Mouse (Mus musculus) heart, embryonic 13.5 days (tissue): ENCODE data around the gene Ttc9. TPM values are rescaled to one million over a fixed set of nuclear protein-coding genes. Genes with fewer than 3 reads are reported as not detected.

Experiments
- ATAC-seq: fragments of 200-750 bp; cut with Nextera tagmentation; 2 replicates; pipeline ENCODE4 v1.8.0; 2017; ENCODE audit warnings: moderate TSS enrichment; ENCODE audit not compliant: insufficient number of reproducible peaks, low FRiP score, low TSS enrichment; ENCODE audit errors: extremely low read depth
- H3K27ac ChIP-seq: fragments of 300-500 bp; sonication (generic); replicated peaks from 2 replicates; pipeline ENCODE4 v1.5.1; 2015; ENCODE audit warnings: moderate library complexity, mild to moderate bottlenecking, inconsistent platforms
- H3K27me3 ChIP-seq: fragments of 300-500 bp; sonication (generic); replicated peaks from 2 replicates; pipeline ENCODE4 v1.6.1; 2015; ENCODE audit warnings: mild to moderate bottlenecking, inconsistent platforms
- H3K36me3 ChIP-seq: fragments of 300-500 bp; sonication (generic); 2 replicates; pipeline ENCODE4 v1.6.1; 2015; ENCODE audit warnings: mild to moderate bottlenecking, inconsistent platforms
- H3K4me1 ChIP-seq: fragments of 300-500 bp; sonication (generic); 2 replicates; pipeline ENCODE4 v1.6.1; 2015; ENCODE audit warnings: inconsistent platforms
- H3K4me2 ChIP-seq: fragments of 300-500 bp; sonication (generic); 2 replicates; pipeline ENCODE4 v1.6.1; 2015; ENCODE audit warnings: inconsistent platforms, mild to moderate bottlenecking, moderate library complexity
- H3K4me3 ChIP-seq: fragments of 300-500 bp; sonication (generic); 2 replicates; pipeline ENCODE4 v1.5.1; 2015; ENCODE audit warnings: moderate library complexity, mild to moderate bottlenecking, inconsistent platforms
- H3K9ac ChIP-seq: fragments of 300-500 bp; sonication (generic); 2 replicates; pipeline ENCODE4 v1.6.1; 2015; ENCODE audit warnings: inconsistent platforms, mild to moderate bottlenecking, moderate library complexity
- H3K9me3 ChIP-seq: fragments of 300-500 bp; sonication (generic); 2 replicates; pipeline ENCODE4 v1.6.1; 2016; ENCODE audit warnings: inconsistent platforms
- WGBS: fragments of 180-500 bp; shearing (Covaris S2); methylation state at CpG from one replicate; pipeline ENCODE4 v1.1.7; 2015; ENCODE audit warnings: mixed read lengths; 5-methylcytosine and 5-hydroxymethylcytosine counted together
- polyA plus RNA-seq: library from polyadenylated mRNA; unstranded; fragments of >200 nt; fragmentation: Nextera tagmentation; extraction: Ambion mirVana; gene quantifications from 2 replicates; pipeline ENCODE4 v1.2.1, GENCODE M21; 2015

The Ttc9 gene
- polyA plus RNA-seq, 1 experiment from 2014 or later = 3.9 TPM

DNA sequence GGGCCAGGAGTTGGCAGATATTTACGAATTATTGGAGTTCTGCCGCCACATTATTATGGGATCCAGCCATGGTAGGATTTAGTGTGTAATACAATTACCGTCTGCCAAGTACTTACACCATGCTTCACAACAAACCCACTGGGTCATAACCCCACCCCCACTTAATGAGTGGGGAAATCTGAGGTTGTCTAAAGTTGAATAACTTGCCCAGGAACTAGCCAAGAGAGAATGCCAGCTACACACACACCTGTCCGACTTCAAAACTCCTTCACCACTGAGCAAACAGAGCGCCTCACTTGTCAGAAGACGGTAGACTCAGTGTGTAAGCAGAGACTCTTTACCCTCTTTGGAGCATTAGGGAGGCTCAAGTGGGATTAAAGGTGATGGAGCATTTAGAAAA lies 3.6 kb upstream of the Ttc9 start:
- Histone ChIP-seq H3K4me1 (peaks cover 17% of the 10 kb centered on the region), H3K4me2 (no peak overlapping the region), H3K4me3 (no peak overlapping the region), H3K9ac (no peak overlapping the region), H3K27me3 (peaks cover 94% of the 10 kb centered on the region), H3K27ac (no peak overlapping the region), H3K9me3 (no peaks in the 10 kb centered on the region), H3K36me3 (no peaks in the 10 kb centered on the region)
- no peak for ATAC-seq
- WGBS = 74% methylated on average over 6 of the region's 6 CpGs

DNA sequence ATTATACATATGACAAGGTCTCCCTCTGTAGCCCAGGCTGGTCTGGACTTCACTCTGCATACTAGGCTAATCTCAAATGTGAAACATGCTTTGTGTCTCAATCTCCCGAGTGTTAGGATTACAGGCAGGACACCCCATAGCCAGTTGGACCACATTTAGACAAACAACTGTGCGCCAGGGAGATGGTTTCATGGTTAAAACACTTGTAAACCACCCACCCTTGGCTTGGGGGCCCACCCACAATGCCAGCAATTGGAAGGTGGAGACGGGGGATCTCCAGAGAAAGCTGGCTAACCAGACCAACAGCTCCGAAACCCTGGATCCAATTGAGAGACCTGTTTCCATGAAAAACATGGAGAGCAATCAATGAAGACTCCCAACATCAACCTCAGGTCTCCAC lies 3.0 kb upstream of the Ttc9 start:
- peaks cover 17% of the 10 kb centered on the region for H3K4me1 ChIP-seq
- ATAC-seq = no peak
- 73% methylated on average over 4 of the region's 4 CpGs for WGBS

DNA sequence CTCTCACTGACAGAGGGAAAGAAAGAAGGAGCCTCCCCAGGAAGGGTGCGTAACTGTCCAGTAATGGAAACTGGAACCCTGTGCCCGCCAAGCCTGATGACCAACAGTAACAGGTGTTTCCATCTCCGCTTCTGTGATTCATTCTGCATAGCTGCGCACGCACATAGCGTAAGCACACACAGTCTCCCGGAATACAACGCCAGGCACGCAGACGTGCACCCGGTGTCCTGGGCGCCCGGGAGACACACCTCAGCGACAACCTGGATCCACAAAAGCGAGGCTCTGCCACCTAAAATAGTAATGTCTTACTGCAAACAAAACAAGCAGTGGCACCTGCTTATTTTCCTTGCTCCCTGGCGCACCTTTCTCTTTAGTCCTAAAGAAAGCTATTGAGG lies 532 bp upstream of the Ttc9 start:
- peaks cover 88% of the 10 kb centered on the region for H3K27me3 ChIP-seq
- ATAC-seq = no peak

More for the DNA sequence above, 3.0 kb upstream of the Ttc9 start:
- no peaks in the 10 kb centered on the region for H3K36me3 ChIP-seq
- H3K9ac ChIP-seq = no peak overlapping the region
- H3K27ac ChIP-seq = no peak overlapping the region
- H3K9me3 ChIP-seq = no peaks in the 10 kb centered on the region
- H3K4me3 ChIP-seq = no peak overlapping the region
- H3K4me2 ChIP-seq = no peak overlapping the region
- H3K27me3 ChIP-seq = peaks cover 99% of the 10 kb centered on the region

DNA sequence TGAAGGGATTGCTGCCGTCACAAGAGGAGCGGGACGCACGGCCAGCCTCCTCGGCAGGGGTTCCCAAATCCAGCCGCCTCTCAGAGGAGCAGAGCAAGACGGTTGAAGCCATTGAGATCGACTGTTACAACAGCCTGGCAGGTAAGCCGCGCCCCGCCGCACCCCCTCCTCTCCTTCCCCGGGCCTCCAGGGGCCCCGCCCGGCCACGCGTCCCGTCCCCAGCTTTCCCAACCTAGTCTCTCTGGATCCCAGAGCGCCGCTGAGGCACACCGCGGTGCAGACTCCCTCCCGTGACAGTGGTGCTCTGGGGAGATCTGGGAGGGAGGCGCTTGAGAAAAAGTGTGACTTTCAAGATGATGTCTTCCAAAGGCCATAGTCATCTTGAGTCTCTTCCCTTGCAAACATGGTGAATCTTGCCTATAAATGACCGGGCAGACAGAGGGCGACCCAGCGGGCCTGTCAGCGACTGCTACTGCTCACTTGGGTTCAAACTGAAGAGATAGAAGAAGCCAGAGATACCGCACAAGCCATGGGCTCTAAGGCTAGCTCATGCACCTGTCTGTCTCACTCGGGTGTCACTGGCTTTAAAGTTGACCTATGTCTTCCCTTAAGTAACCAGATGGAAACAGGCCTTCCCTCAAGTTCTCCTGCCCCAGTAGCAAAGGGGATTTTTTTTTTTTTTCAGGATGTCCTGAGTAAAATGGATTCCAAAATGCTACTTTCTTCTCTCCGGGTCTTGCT lies 782 bp downstream of the Ttc9 start:
- H3K36me3 ChIP-seq = no peaks in the 10 kb centered on the region
- peak overlapping the region; percentile 97 for H3K4me2 ChIP-seq
- H3K4me3 ChIP-seq = peak overlapping the region; percentile 63
- no peaks in the 10 kb centered on the region for H3K9me3 ChIP-seq
- H3K27ac ChIP-seq = no peak overlapping the region
- no peak for ATAC-seq
- H3K27me3 ChIP-seq = peaks cover 78% of the 10 kb centered on the region
- H3K4me1 ChIP-seq = peaks cover 17% of the 10 kb centered on the region
- WGBS = 3% methylated on average over 30 of the region's 31 CpGs
- H3K9ac ChIP-seq = peak overlapping the region; percentile 73

More for the DNA sequence above, 532 bp upstream of the Ttc9 start:
- H3K27ac ChIP-seq = no peak overlapping the region
- no peaks in the 10 kb centered on the region for H3K9me3 ChIP-seq
- WGBS = 2% methylated on average over 16 of the region's 16 CpGs
- peak overlapping the region; percentile 73 for H3K9ac ChIP-seq
- H3K4me1 ChIP-seq = peaks cover 17% of the 10 kb centered on the region
- H3K4me3 ChIP-seq = peak overlapping the region; percentile 63
- no peaks in the 10 kb centered on the region for H3K36me3 ChIP-seq
- H3K4me2 ChIP-seq = peak overlapping the region; percentile 97

DNA sequence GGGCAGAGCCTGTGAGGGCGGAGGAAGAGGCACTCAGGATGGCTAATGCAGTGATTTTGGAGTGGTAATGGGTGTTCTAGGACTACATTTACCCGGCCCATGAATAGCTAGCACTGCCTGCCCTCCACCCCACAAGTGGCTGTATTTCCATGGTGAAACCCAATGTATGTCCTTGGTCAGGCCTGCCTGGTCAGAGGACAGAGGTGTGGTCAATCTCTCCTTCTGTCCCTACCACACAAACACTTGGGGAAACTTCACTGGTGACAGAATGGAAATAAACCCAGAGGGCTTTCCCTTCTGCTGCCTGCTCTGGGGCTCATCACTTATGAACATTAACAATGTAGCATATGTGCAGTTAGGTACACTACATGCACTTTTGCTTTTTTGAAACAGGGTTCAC lies 2.2 kb downstream of the Ttc9 start:
- H3K4me1 ChIP-seq = peaks cover 17% of the 10 kb centered on the region
- H3K27ac ChIP-seq = no peak overlapping the region
- 72% methylated on average over 2 of the region's 2 CpGs for WGBS
- no peaks in the 10 kb centered on the region for H3K36me3 ChIP-seq
- ATAC-seq = no peak
- no peak overlapping the region for H3K9ac ChIP-seq
- H3K4me2 ChIP-seq = peak overlapping the region; percentile 97
- H3K9me3 ChIP-seq = no peaks in the 10 kb centered on the region
- H3K27me3 ChIP-seq = peaks cover 64% of the 10 kb centered on the region
- H3K4me3 ChIP-seq = peak overlapping the region; percentile 63; the same call in 1 of the 2 replicates

DNA sequence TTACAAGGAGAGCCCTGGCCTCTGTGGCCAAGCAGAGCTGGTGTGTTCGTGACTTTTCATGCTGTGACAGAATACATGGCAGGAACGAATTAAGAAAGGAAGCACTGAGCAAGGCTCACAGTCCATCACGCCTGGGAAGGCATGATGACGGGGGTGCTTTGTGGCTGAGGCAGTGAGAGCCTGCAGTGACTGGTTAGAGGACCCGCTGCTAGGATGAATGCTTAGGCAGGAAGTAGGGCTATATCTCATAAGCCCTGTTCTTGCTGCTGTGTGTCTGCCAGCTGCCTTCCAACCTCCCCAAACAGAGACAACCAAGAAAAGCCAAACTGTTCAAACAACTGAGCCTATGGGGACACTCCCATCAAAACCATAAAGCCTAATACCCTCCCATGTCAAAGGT lies 9.6 kb downstream of the Ttc9 start:
- no peak overlapping the region for H3K27ac ChIP-seq
- WGBS = 58% methylated on average over 5 of the region's 5 CpGs
- H3K36me3 ChIP-seq = no peaks in the 10 kb centered on the region
- no peak for ATAC-seq
- H3K4me3 ChIP-seq = no peak overlapping the region
- no peak overlapping the region for H3K4me2 ChIP-seq
- no peaks in the 10 kb centered on the region for H3K9me3 ChIP-seq
- H3K9ac ChIP-seq = no peak overlapping the region
- no peaks in the 10 kb centered on the region for H3K4me1 ChIP-seq
- 0 out of 2 replicates have a peak, but pooled peaks cover 6% of the 10 kb centered on the region for H3K27me3 ChIP-seq

DNA sequence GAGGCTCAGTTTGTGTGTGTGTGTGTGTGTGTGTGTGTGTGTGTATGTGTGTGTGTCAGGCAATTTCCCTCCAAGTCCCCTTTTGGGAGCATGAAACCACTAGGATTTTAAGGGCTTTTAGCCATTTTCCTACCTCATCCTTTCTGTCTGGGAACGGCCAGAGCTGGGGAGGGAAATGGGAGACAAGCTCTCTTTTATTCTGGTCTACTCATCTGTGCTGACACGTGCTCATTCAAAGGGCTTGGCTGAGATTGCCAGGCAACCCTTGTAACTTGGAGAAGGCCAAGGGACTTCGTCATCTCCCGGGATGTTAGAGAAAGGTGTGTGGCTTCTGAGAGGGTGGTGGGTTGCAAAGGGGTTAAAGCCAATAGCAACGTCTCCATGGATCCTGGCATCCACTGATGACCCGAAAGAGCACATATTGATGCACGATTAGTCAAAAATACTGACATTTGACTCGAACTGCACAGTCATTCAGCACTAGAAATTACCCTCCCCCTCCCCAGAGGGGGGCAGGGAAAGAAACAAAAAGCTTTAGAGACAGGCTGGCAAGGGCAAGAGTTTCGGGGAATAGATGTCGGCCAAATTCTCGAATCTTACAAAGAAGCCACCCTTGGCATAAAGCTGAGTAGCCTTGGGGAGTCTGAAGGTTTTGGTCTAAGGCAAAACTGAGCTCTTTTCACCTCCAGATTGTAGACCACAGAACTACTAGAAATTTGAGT lies 11.5 kb downstream of the Ttc9 start:
- WGBS = 71% methylated on average over 11 of the region's 11 CpGs
- no peak overlapping the region for H3K4me3 ChIP-seq
- peaks cover 11% of the 10 kb centered on the region; the same call in 1 of the 2 replicates for H3K27me3 ChIP-seq
- H3K27ac ChIP-seq = no peak overlapping the region
- no peak for ATAC-seq
- no peaks in the 10 kb centered on the region for H3K9me3 ChIP-seq
- H3K36me3 ChIP-seq = no peaks in the 10 kb centered on the region
- no peak overlapping the region for H3K4me2 ChIP-seq
- no peaks in the 10 kb centered on the region for H3K4me1 ChIP-seq
- no peak overlapping the region for H3K9ac ChIP-seq

DNA sequence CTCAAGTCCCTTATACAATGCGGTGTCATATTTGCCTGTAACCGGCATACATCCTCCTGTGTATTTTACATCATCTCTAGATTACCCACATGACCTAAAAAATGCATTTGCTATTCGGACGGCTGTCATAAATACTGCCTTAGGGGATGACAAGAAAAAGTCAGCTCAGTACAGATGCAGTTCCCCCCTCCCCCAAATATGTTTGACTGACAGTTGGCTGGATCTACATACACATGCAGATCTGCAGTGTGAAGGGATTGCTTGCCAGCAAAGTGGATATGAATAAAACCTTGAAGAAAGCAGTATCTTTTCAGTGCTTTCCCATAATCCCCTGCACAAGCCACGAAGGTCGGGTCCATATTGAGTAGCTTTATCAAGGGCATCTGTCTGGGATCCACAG lies 15.8 kb downstream of the Ttc9 start:
- Histone ChIP-seq H3K4me2 (no peak overlapping the region), H3K27me3 (peaks cover 7% of the 10 kb centered on the region; the same call in 1 of the 2 replicates), H3K27ac (no peak overlapping the region), H3K4me1 (no peaks in the 10 kb centered on the region), H3K9ac (no peak overlapping the region), H3K9me3 (peaks cover 6% of the 10 kb centered on the region; the same call in 1 of the 2 replicates), H3K36me3 (no peaks in the 10 kb centered on the region), H3K4me3 (no peak overlapping the region)
- 75% methylated on average over 6 of the region's 6 CpGs for WGBS
- ATAC-seq = no peak

DNA sequence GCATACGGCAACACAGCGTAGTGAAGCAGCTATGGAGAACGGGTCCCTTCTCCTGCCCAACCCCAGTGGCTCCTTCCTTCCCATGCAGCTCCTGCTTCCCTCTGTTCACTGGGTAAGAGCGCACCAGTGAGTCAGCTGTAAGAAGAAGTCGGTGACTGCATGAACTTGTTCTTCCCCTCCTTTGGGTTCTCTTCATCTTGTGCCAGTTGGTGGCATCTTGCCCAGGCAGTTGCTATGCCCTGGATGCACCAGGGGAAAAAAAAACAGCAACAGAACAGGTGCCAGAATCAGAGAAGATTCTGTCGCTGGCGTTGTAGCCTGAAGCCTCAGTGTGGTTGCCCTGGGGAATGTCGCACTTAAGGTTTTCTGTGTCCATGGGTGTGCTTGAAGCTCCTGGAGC lies 22.3 kb downstream of the Ttc9 start:
- Histone ChIP-seq H3K9ac (no peak overlapping the region), H3K27me3 (no peaks in the 10 kb centered on the region), H3K36me3 (no peaks in the 10 kb centered on the region), H3K4me3 (no peak overlapping the region), H3K9me3 (peaks cover 6% of the 10 kb centered on the region; the same call in 1 of the 2 replicates), H3K27ac (no peak overlapping the region), H3K4me1 (no peaks in the 10 kb centered on the region), H3K4me2 (no peak overlapping the region)
- WGBS = 83% methylated on average over 8 of the region's 8 CpGs
- no peak for ATAC-seq

DNA sequence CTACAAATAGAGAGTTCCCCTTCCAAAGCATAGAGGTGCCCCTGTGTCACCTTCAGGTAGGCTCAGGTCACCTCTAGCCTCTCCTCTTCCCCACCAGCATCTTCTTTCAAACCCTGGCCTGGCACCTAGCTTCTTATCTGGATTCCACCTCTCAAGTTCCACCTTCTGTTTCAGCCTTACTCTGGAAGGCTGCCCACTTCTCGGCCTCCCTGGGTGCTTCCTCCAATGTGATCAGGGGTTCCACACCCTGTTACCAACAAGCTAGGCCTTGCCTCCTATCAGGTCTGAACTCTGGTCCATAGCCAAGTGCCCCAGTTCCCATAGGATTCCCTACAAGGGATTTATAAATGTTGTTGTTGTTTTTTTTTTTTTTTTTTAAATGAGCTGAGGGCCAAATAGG lies 26.3 kb downstream of the Ttc9 start:
- WGBS = 53% methylated on average over 1 of the region's 1 CpGs
- Histone ChIP-seq H3K4me1 (peaks cover 11% of the 10 kb centered on the region), H3K4me3 (no peak overlapping the region), H3K9ac (no peak overlapping the region), H3K36me3 (no peaks in the 10 kb centered on the region), H3K4me2 (no peak overlapping the region), H3K27ac (no peak overlapping the region), H3K27me3 (no peaks in the 10 kb centered on the region), H3K9me3 (no peaks in the 10 kb centered on the region)
- no peak for ATAC-seq

DNA sequence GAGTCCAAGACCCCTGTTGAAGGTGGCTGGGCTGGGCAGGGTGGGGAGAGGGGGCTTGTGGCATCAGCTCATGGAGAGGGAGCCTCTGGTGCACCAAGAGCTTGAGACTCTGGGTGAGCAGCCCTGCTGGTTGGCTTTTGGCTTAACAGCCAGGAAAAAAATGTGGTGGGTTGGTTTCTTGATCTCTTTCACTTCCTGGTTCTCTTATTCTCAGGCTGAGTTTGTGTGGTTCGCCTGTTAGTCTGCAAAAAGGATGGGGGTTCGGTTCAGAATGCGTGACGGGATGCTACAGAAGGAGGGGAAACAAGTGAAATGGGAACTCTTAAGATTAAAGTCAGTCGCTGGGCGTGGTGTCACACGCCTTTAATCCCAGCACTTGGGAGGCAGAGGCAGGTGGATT lies 27.0 kb downstream of the Ttc9 start:
- H3K4me2 ChIP-seq = no peak overlapping the region
- no peaks in the 10 kb centered on the region for H3K36me3 ChIP-seq
- no peak overlapping the region for H3K4me3 ChIP-seq
- ATAC-seq = no peak
- peaks cover 11% of the 10 kb centered on the region for H3K4me1 ChIP-seq
- H3K9ac ChIP-seq = no peak overlapping the region
- 0 out of 2 replicates have a peak overlapping the region, but pooled peaks have one; percentile 24 for H3K27ac ChIP-seq
- WGBS = 85% methylated on average over 7 of the region's 7 CpGs
- no peaks in the 10 kb centered on the region for H3K9me3 ChIP-seq
- no peaks in the 10 kb centered on the region for H3K27me3 ChIP-seq
